Mouse (Mus musculus): ENCODE measurements at regions not wholly inside any gene's neighbourhood (a gene's known extent, or its start where the extent isn't known, plus 50 kb on each side); places are given as distances from the start of the nearest gene placed in this dataset.

DNA sequence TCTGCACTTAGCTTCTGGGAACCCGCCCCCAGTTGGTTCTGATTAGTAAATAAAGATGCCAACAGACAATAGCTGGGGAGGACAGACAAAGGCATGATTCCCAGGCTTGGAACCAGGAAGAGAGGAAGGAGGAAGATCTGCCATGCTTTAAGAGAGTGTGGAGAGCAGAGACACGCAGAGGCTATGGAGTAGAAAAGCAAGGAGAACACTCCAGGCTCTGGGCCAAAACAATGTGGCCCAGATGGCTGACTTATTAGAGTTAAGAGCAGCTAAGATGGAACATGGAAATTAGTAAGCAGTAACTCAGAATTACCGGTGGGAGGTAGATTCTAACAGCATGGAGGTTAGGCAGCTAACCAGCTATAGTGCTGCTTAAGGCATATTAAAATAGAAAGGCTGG lies 725.8 kb upstream of the Jmjd1c start:
- TF ChIP-seq CTCF (conservative IDR thresholded peaks at IDR 0.05; ENCODE audit: low read length) (no peak), POU5F1 (IDR thresholded peaks at IDR 0.05; ENCODE audit: borderline replicate concordance, low read length) (no peak)

Measured in E14TG2a.4 (cell line).